Comparison of ENCODE assay signal across 8 mouse cellular contexts in the genomic region with DNA sequence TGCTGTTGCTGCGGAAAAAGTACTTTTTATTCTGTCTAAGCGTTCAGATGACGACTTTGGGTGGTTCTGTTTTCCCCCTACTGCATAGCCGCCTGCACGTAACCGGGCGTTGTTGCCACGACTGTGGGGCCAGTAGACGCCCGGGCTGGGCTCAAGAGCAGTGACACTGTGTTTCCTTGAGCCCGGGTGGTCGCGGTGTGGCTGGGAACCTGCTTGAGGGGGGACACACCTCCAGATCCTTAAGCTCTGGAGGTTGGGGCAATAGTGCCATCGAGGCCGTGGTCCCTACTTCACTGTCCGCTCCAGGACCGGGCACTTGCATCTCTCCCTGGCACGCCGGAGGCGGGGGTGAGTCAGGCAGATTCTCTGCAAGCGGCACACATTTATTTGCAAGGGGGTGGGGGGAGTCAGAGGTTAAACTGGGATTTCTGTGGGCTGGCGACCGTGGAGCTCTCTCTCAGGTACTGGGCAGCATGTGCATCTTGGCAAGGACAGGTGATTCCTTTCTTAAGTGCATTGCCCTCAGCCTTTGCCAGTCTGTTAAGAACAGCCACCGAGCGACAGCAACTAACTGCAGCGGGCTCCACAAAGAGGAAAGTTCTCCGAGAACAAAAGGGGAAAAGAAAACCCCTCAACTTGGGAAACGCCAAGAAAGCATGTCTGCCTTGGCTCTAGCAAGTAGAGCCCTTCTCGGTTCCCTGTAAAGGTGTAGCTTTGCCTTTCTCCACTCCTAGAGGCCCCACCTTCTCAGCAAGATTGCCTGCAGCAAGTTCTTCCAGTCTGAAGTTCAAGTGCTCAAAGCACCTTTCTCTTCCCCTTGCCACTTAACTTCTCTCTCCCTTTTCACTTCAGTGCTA. TPM values are rescaled to one million over a fixed set of nuclear protein-coding genes. Genes with fewer than 3 reads are reported as not detected.
DNase-seq lines count a peak whose midpoint lies in the region; ATAC-seq lines count a peak whose summit lies in the region.

No protein-coding gene starts in this region.

- no peaks in the 10 kb centered on the region for H3K36me3 ChIP-seq in heart, embryonic 14.5 days (ENCODE audit: control insufficient read depth, insufficient read depth, low read length)
- no peaks in the 10 kb centered on the region for H3K36me3 ChIP-seq in kidney, embryonic 16.5 days (ENCODE audit: insufficient read depth, low read length)
- H3K36me3 ChIP-seq in stomach, embryonic 14.5 days (ENCODE audit: control insufficient read depth, insufficient read depth, low read length), result no peaks in the 10 kb centered on the region

- under 1% methylated on average over 29 of the region's 29 CpGs for WGBS in heart, embryonic 14.5 days
- 2% methylated on average over 29 of the region's 29 CpGs for WGBS in kidney, embryonic 16.5 days
- 3% methylated on average over 29 of the region's 29 CpGs for WGBS in stomach, embryonic 14.5 days

- H3K27ac ChIP-seq in heart, embryonic 14.5 days (replicated peaks in 1 of 2; ENCODE audit: control insufficient read depth in 1 of 2, insufficient read depth in 1 of 2, low read depth in 2 of 2, low read length in 2 of 2), result no peak overlapping the region
- H3K27ac ChIP-seq in kidney, embryonic 16.5 days (ENCODE audit: low read length), result no peak overlapping the region
- H3K27ac ChIP-seq in stomach, embryonic 14.5 days (ENCODE audit: low read length), result no peak overlapping the region

- peak overlapping the region; percentile 88 for H3K9ac ChIP-seq in heart, embryonic 14.5 days (ENCODE audit: low read length)
- peak overlapping the region; percentile 82 for H3K9ac ChIP-seq in kidney, embryonic 16.5 days (replicated peaks; ENCODE audit: low read length)
- peak overlapping the region; percentile 76 for H3K9ac ChIP-seq in stomach, embryonic 14.5 days (replicated peaks; ENCODE audit: low read depth, low read length)

- ATAC-seq in heart, embryonic 14.5 days (ENCODE audit: insufficient number of reproducible peaks, insufficient read depth, low FRiP score, low read depth), result 0 out of 2 replicates have a peak, but pooled peaks have one; percentile 26
- ATAC-seq in kidney, embryonic 16.5 days (ENCODE audit: low FRiP score, low TSS enrichment), result peak; percentile 39
- peak; percentile 33; the same call in 1 of the 2 replicates for ATAC-seq in stomach, embryonic 14.5 days (ENCODE audit: insufficient number of reproducible peaks, insufficient read depth, low FRiP score, low read depth)

- H3K4me1 ChIP-seq in heart, embryonic 14.5 days (ENCODE audit: control insufficient read depth in 2 of 2, insufficient read depth in 2 of 2, low read length in 2 of 2), result peaks cover 3 to 21% of the 10 kb centered on the region in 2 experiments
- H3K4me1 ChIP-seq in kidney, embryonic 16.5 days (ENCODE audit: insufficient read depth, low read length), result peaks cover 8% of the 10 kb centered on the region
- H3K4me1 ChIP-seq in stomach, embryonic 14.5 days (ENCODE audit: control insufficient read depth, insufficient read depth, low read length), result peaks cover 2% of the 10 kb centered on the region; the same call in 1 of the 2 replicates

- no peaks in the 10 kb centered on the region for H3K9me3 ChIP-seq in heart, embryonic 14.5 days (ENCODE audit: control insufficient read depth, low read length)
- no peaks in the 10 kb centered on the region for H3K9me3 ChIP-seq in kidney, embryonic 16.5 days (ENCODE audit: low read length)
- H3K9me3 ChIP-seq in stomach, embryonic 14.5 days (ENCODE audit: control insufficient read depth, low read depth, low read length), result no peaks in the 10 kb centered on the region

- peak overlapping the region; percentile 85 to 91 for H3K4me3 ChIP-seq in heart, embryonic 14.5 days (ENCODE audit: control insufficient read depth in 1 of 2, insufficient read depth in 1 of 2, low read depth in 1 of 2, low read length in 2 of 2)
- H3K4me3 ChIP-seq in kidney, embryonic 16.5 days (ENCODE audit: low read length), result peak overlapping the region; percentile 77
- peak overlapping the region; percentile 75 for H3K4me3 ChIP-seq in stomach, embryonic 14.5 days (ENCODE audit: low read depth, low read length)

- peak; percentile 21 for DNase-seq in thymus, postnatal 4 days
- DNase-seq in thymus, postnatal 10 days (ENCODE audit: low spot score in 2 of 2), result no peak
- peak; percentile 65 to 69 for DNase-seq in cerebellum, postnatal 25 days
- peak; percentile 18 for DNase-seq in lung, postnatal 14 days
- no peak for DNase-seq in spleen, postnatal 14 days (ENCODE audit: low spot score in 2 of 2)

- peak overlapping the region; percentile 85 for H3K4me2 ChIP-seq in heart, embryonic 14.5 days (ENCODE audit: low read length)
- peak overlapping the region; percentile 92 for H3K4me2 ChIP-seq in kidney, embryonic 16.5 days (replicated peaks; ENCODE audit: low read depth, low read length)
- H3K4me2 ChIP-seq in stomach, embryonic 14.5 days (replicated peaks; ENCODE audit: low read depth, low read length), result peak overlapping the region; percentile 88

- no peaks in the 10 kb centered on the region for H3K27me3 ChIP-seq in heart, embryonic 14.5 days (ENCODE audit: control insufficient read depth, insufficient read depth, low read length)
- H3K27me3 ChIP-seq in kidney, embryonic 16.5 days (ENCODE audit: insufficient read depth, low read length), result peaks cover 6% of the 10 kb centered on the region
- no peaks in the 10 kb centered on the region for H3K27me3 ChIP-seq in stomach, embryonic 14.5 days (ENCODE audit: control insufficient read depth, insufficient read depth, low read length)

RNA-seq across cellular contexts. Expression of a gene that starts 1.2 kb away (rescaled TPM):
- polyA plus RNA-seq in heart, embryonic 14.5 days (2014; fragmentation: Nextera tagmentation; extraction: Ambion mirVana), result 7.0 and 7.3 TPM in 2 replicates
- 11.1 and 12.7 TPM in 2 replicates for polyA plus RNA-seq in kidney, embryonic 16.5 days (2015; fragmentation: Nextera tagmentation; extraction: Ambion mirVana)
- polyA plus RNA-seq in stomach, embryonic 14.5 days (2014; fragmentation: Nextera tagmentation; extraction: Ambion mirVana), result 4.4 and 5.1 TPM in 2 replicates

Comparison
In these comparisons a context has a peak if more than half of its experiments do, and no peak if none do; other contexts are left out.
1. DNase-seq: peak in thymus, postnatal 4 days (single experiment), cerebellum, postnatal 25 days (2 of 2) and lung, postnatal 14 days (single experiment); none in thymus, postnatal 10 days (0 of 2) and spleen, postnatal 14 days (0 of 2).
2. Peak in every context shown above with its lines, with median percentiles within 50 percentile points of each other: ATAC-seq, H3K4me2 ChIP-seq, H3K4me3 ChIP-seq and H3K9ac ChIP-seq.